Mouse (Mus musculus): ENCODE data around the gene Spata3.

GRCm38 (mm10) chr1:86048231-86048630, 31.6 kb downstream of the Spata3 start:
- no peak for TF ChIP-seq CTCF (IDR thresholded peaks at IDR 0.05; ENCODE audit: extremely low read depth, insufficient read depth, insufficient read length, insufficient replicate concordance)
- TF ChIP-seq POLR2A (IDR thresholded peaks at IDR 0.05; ENCODE audit: low read depth, low read length) = no peak

All from spleen, adult 2 months (tissue).